ENCODE assay signal across 11 mouse cellular contexts in genomic region chr4:148000202-148000772, GRCm38 (mm10). TPM values are rescaled to one million over a fixed set of nuclear protein-coding genes. Genes with fewer than 3 reads are reported as not detected.
DNase-seq lines count a peak whose midpoint lies in the region; ATAC-seq lines count a peak whose summit lies in the region.
"Had no signal": no experiment of that assay in that cellular context is flagged by ENCODE, and none has a peak within 500 bp of the region (broad histone marks: within the 10 kb centered on the region; RNA-seq: fewer than 3 reads in every experiment).

Nppa (plus strand) TSS chr4:148000722.

- peak within 1 kb of the TSS; percentile 82 for H3K27ac ChIP-seq in heart, embryonic 11.5 days (ENCODE audit: low read depth, low read length)
- H3K27ac ChIP-seq in hindbrain, embryonic 10.5 days = peak within 1 kb of the TSS; percentile 54; the same call in 1 of the 2 replicates
- peak within 1 kb of the TSS; percentile 19; the same call in 1 of the 2 replicates for H3K27ac ChIP-seq in neural tube, embryonic 15.5 days (replicated peaks)

- H3K4me2 ChIP-seq in heart, embryonic 11.5 days = peak within 1 kb of the TSS; percentile 19
- H3K4me2 ChIP-seq in neural tube, embryonic 15.5 days = peak within 1 kb of the TSS; percentile 13
- H3K4me2 ChIP-seq: lung, embryonic 14.5 days had no signal

- peak within 1 kb of the TSS; percentile 34 for H3K4me3 ChIP-seq in heart, embryonic 11.5 days (ENCODE audit: low read depth, low read length)
- no peak within 1 kb of the TSS for H3K4me3 ChIP-seq in hindbrain, embryonic 10.5 days
- no peak within 1 kb of the TSS for H3K4me3 ChIP-seq in neural tube, embryonic 15.5 days (replicated peaks)

- peaks cover 6% of the 10 kb centered on the region; the same call in 1 of the 2 replicates for H3K4me1 ChIP-seq in heart, embryonic 11.5 days (ENCODE audit: control insufficient read depth, insufficient read depth, low read length)
- peaks cover 13% of the 10 kb centered on the region for H3K4me1 ChIP-seq in hindbrain, embryonic 10.5 days (replicated peaks)
- H3K4me1 ChIP-seq in neural tube, embryonic 15.5 days = peaks cover 27% of the 10 kb centered on the region

- H3K27me3 ChIP-seq in heart, embryonic 11.5 days (ENCODE audit: control insufficient read depth, insufficient read depth, low read length) = 0 out of 2 replicates have a peak, but pooled peaks cover 9% of the 10 kb centered on the region
- no peaks in the 10 kb centered on the region for H3K27me3 ChIP-seq in hindbrain, embryonic 10.5 days (ENCODE audit: insufficient read depth, poor library complexity, severe bottlenecking)
- no peaks in the 10 kb centered on the region for H3K27me3 ChIP-seq in neural tube, embryonic 15.5 days (replicated peaks)

- 19% methylated on average over 12 of the region's 12 CpGs for WGBS in heart, embryonic 11.5 days (ENCODE audit: insufficient replicate concordance)
- 51% methylated on average over 12 of the region's 12 CpGs for WGBS in hindbrain, embryonic 10.5 days
- 26% methylated on average over 12 of the region's 12 CpGs for WGBS in neural tube, embryonic 15.5 days

- H3K9me3 ChIP-seq in heart, embryonic 11.5 days (replicated peaks; ENCODE audit: control insufficient read depth, low read length) = no peaks in the 10 kb centered on the region
- no peaks in the 10 kb centered on the region for H3K9me3 ChIP-seq in hindbrain, embryonic 10.5 days
- H3K9me3 ChIP-seq in neural tube, embryonic 15.5 days (replicated peaks) = no peaks in the 10 kb centered on the region
- H3K9me3 ChIP-seq: G1E had no signal

- ATAC-seq in heart, embryonic 11.5 days (replicated peaks; ENCODE audit: insufficient number of reproducible peaks, low FRiP score, low TSS enrichment) = peak; percentile 46
- peak; percentile 48; the same call in 1 of the 2 replicates for ATAC-seq in neural tube, embryonic 15.5 days (ENCODE audit: low FRiP score)

- peaks cover 4% of the 10 kb centered on the region; the same call in 1 of the 2 replicates for H3K36me3 ChIP-seq in heart, embryonic 11.5 days (ENCODE audit: control insufficient read depth, insufficient read depth, low read length)
- peaks cover 21% of the 10 kb centered on the region for H3K36me3 ChIP-seq in hindbrain, embryonic 10.5 days
- peaks cover 22% of the 10 kb centered on the region for H3K36me3 ChIP-seq in neural tube, embryonic 15.5 days

- peak within 1 kb of the TSS; percentile 47 for H3K9ac ChIP-seq in heart, embryonic 11.5 days (ENCODE audit: low read depth, low read length)
- H3K9ac ChIP-seq in neural tube, embryonic 15.5 days (replicated peaks) = peak within 1 kb of the TSS; percentile 8; the same call in 1 of the 2 replicates
- H3K9ac ChIP-seq: lung, embryonic 14.5 days had no signal

- DNase-seq in retina, postnatal 1 day = peak; percentile 33
- DNase-seq in retina, embryonic 14.5 days (ENCODE audit: low spot score) = no peak
- DNase-seq in hindbrain, embryonic 10.5 days (ENCODE audit: low spot score) = no peak
- no peak for DNase-seq in kidney, adult 9 months
- no peak for DNase-seq in thymus, postnatal 4 days
- DNase-seq: adrenal gland, postnatal 25 days; kidney, adult 18-20 months; lung, embryonic 14.5 days had no signal

RNA-seq across cellular contexts. Expression of gene Nppa, which starts in this region (rescaled TPM):
- 5,496 and 5,973 TPM in 2 replicates for polyA plus RNA-seq in heart, embryonic 11.5 days (2014; fragmentation: Nextera tagmentation; extraction: Ambion mirVana)
- polyA plus RNA-seq in hindbrain, embryonic 10.5 days (2016; fragmentation: Nextera tagmentation; extraction: Ambion mirVana) = 0.21 TPM in 1 of 2 replicates, not detected in the other
- polyA plus RNA-seq in neural tube, embryonic 15.5 days (2015; fragmentation: Nextera tagmentation; extraction: Ambion mirVana) = 1.6 and 1.7 TPM in 2 replicates
- polyA plus RNA-seq: G1E; lung, embryonic 14.5 days had no signal

Comparison
In these comparisons a context has a peak if more than half of its experiments do, and no peak if none do; other contexts are left out.
1. RNA of gene Nppa (polyA plus RNA-seq): 5,496 to 5,973 TPM in heart, embryonic 11.5 days; 1.6 to 1.7 TPM in neural tube, embryonic 15.5 days and 0.21 TPM in hindbrain, embryonic 10.5 days; every median in the first group is over 1,000 times any median in the second.
2. H3K27ac ChIP-seq: peak in every context shown above with its lines; median percentile 82 in heart, embryonic 11.5 days; 54 in hindbrain, embryonic 10.5 days; 19 in neural tube, embryonic 15.5 days.